Mouse (Mus musculus): Measurements from ENCODE around the gene B3gnt7.
"Not testable (repeated sequence)": the region's sequence is repeated elsewhere in the genome, so short reads cannot be mapped to it uniquely, and the experiment has no call there.

B3gnt7 gene

DNA sequence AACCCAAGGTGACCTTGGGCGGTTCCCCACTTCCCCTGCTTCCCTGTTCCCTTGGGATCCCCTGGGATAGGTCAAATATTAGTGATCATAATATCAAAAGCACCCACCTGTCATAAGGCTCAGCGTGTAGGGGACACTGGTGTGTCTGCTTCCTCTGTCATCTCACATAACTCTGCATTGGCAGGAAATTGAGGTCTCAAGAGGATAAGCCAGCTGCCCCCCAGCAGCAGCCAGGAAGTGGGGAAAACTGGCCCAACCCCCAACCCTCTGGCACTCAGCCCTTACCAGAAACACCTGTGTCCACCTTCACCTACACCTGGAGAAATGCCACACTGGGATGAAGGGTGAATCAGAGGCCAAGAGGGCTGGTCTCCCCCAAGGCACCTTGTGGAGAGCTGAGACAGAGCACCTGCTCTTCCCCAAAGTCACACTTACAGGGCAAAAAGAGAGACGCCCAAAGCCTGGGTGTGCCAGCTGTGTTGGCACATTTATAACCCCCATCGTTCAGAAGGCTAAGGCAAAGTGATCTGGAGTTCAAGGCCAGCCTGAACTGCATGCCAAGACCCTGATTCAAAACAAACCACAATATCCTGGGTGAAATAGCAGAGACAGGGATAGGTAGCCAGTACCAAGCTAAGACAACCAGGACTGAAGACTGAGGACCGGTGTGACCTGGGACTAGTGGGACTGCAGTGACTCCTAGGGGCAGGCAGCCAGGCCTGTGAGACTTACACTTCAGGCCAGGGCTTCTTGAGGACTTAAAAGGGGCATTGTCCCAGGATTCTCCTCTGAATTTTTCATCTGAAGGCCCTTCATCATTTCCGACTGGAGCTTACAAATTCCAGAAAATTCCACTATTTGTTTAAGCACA is 1.2 kb upstream of the B3gnt7 start:
- DNase-seq (ENCODE audit: low read depth, low spot score): peak; percentile 8

DNA sequence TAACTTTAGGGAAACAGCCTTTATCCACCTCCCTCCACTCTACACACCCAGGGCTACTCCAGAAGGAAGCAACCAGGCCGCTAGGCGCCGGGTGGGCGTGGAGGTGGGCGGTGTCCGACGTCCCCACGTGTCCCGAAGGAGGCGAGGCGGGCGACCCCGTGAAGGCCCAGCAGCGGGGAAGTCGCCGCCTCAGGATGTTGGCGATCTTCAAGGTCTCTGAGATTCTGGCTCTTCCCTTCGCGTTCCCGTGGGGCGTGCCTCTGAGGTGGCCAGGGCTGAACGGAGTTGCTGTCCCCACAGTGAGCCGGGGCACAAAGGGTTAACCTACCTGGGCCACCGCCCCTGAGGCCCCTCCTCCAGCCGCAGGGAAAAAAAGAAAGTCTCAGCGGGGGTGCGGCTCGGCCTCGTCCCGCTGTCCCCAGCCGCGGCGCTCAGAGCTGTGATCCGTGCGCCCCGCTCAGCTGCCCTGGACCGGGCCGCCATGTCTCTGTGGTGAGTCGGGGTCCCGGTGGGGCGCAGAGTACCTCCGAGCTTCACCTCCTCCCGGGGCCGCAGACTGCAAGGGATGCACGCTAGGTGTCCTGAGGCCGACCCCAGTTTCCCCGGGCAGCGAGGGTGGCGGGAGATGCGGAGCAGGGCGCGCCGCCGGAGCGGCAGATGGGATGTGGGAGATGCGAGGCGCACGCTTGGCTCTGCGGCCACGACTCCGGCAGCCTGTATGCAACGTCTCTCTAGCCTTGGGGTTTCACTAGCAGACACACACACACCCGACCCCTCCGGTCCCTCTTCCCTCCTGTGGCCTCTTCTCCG is 636 bp downstream of the B3gnt7 start:
- peak; percentile 25 for DNase-seq (ENCODE audit: low read depth, low spot score)

DNA sequence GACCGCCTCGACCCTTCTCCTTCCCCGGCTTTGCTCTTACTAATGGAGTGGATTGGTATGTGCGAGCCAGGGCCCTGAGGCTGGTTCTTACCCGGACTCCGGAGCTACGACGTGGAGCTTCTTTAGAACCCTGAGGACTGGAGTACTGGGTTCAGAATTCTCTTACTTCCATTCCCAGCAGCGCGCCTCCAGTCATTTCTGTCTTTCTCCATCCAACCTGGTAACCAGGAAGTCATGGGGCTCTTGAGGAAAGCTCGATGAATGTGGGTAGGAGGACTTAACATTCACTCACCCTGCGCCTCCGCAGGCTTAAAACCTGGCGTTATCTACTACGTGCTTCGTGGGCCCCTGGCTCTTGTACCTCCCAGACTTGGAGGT is 1.2 kb downstream of the B3gnt7 start:
- peak; percentile 12 for DNase-seq (ENCODE audit: low read depth, low spot score)

DNA sequence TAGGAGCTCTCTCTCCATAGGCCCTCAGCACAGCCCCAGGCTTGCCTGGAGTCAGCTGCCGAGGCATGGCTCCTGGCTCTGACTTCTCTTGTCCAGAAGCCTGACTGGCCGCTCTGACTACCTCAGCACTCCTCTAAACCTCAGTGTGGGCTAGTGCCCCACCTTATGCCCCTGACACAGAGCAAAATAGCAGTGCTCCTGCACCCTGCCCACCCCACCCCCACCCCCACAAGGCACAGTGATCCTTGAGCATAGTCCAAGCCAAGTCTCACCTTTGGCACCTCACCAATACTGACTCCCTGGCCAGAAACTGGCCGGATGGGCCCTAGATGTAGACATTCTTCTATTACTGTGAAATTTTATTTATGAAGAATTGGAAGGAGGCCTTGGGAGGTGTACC is 4.1 kb downstream of the B3gnt7 start:
- no peak for DNase-seq (ENCODE audit: low read depth, low spot score)

DNA sequence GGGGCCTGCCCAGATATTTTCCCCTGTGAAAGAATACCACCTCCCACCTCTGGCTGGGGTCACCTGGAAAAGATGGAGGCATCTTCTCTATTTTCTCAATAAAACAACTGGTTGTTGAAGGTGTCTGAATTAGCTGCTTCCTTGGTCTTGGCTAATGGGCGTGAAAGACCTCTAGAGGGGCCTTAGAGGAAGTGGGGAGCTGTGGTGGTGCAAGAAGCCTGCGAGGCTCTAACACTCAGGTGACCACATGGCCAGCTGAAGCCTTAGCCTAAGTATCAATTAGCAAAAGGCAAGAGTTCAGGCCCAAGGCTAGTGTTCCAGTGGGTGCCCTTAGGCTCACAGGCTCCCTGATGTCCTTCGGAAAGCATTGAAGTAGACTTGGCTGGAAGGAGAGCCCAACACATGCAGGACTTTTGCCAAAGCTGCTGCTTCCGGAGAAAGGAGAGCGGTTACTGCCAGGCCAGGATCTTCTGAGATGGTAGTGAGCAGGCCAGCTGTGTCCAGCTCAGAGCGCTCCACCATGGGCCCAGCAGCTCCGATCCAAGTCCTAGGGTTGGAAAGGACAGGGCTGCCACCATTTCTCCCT is 4.6 kb downstream of the B3gnt7 start:
- DNase-seq (ENCODE audit: low read depth, low spot score): no peak

DNA sequence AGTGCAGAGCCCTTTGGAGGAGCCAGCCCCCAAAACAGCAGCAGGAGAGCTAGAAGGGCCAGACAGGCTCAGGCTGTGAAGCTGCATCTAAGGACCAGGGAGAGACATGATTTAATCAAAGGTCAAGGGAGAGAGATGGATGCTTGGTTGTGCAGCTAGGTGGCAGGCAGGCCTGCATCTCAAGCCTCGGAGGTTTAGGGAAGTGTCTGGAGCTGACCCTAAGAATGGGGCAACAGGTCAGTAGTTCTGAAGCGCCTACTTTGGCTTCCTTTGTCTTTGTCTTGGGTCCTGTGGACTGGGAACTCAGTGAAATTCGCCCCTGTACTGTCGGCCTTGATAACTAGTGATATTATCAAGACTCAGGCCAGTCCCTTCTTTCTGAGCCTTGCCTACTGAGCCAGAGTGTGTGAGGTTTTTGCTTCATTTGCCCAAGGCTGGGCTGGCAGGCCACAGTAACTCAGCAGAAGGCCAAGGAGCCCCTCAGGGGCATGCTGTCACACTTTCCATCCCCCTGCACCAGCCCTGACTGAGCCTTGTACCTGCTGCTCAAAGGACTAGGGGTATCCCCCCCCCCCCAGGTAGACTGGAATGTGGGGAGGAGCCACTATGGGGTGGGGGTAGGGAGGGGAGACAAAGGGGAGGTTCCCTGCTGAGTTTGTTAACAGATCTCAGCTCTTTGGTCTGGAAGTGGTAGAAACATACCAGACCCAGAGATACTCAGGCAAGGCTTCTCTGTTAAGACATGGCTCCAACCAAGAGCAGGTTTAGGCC is 5.4 kb downstream of the B3gnt7 start:
- DNase-seq (ENCODE audit: low read depth, low spot score): no peak

DNA sequence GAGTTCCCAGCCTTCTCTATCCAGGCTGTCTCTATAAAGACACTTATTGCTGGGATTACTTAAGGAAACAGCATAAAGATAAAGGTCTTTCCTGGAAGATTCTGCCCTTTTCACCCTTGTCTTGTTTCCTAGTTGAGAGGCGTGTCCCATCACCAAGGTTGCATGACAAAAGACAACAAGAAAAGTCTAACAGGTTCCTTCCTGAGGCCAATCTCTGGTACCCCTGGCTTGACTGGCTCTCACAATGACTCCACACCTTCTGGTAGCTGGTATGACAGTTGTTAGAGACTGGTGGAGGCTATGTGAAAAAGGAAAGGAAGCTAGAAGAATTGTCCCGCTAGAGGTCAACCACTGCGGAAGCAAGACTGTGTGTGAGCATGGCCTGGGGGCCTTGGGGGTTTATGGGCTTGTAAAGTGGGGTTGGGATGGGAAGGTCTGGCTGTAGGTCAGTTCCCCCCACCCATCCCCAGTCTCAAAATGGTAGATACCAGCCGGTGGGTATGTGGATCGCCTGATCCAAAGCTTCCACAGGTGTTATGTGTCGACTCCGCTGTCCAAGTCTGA is 6.7 kb downstream of the B3gnt7 start:
- DNase-seq (ENCODE audit: low read depth, low spot score): no peak

DNA sequence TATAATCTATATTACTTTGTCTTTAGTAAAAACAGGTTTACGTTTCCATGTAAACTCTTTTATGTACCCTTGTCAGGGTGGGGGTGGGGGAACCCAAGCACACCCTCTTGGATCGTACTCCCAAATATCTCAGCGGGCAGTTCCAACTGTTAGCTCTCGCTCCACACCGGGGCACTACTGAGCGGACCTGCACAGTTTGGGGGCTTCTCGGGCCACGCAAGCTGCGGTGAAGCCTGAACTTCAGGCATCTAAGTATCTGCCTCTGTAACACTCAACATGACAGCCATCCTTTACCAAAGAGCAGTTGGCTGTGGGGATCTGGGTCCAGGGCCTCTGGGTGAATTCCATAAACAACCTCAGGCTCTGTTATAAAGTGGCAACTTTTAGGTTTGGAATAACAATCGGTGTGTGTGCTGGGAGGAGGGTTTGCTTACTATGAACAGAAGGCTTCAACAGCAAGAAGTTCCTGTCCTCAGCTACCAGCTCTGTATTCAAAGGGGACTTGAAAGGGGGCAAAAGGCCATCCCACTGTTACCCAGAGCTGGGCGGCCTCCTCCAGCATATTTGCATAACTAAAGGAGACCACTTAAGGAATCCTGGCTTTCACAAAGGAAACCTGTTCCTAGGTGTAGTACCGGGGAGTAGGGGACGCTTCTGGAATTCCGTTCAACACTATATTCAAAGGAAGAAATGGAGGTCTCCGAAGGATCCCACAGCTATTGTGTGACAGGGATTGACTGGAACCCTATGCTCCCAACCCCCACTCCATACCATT is 8.1 kb downstream of the B3gnt7 start:
- no peak for DNase-seq (ENCODE audit: low read depth, low spot score)

DNA sequence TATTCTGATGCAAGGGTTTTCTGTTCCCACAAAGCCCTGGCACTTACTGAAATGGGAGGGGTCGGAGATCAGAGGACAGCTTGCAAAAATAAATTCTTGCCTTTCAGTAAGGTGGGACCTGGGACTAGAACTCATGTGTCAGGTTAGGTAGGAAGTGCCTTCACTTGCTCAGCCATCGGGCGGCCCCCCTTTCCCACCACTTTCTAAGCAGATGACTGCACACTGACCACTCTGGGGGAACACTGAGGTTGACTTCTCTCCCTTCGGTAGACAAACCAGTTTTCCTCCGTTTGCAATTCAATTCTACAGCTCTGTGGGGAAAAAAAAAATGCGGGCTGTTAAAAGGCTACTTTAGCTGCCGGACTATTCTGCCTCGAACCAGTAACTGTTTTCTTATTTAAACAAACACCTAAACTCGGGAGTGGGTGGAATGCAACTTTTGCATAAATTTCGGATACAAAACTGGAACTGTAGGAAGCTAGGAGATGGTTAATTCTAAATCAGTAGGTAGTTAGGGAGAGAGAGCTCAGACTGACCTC is 8.9 kb downstream of the B3gnt7 start:
- no peak for DNase-seq (ENCODE audit: low read depth, low spot score)

DNA sequence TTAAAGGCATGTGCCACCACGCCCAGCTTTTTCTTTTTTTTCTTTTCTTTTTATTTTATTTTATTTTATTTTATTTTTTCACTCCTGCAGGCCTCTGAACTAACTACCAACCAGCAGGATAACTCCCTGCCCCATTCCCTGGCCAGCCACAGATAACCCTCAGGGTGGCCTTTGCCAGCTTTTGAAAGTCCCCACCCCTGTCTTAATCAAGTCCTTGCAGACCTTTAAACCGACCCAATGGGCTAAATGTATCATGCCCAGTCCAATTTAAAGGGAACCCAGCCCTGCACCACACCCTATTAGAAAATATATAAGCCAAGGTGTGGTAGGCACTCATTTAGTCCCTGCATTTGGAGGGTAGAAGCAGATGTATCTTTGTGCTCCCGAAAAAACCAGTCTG is 9.6 kb downstream of the B3gnt7 start:
- no peak for DNase-seq (ENCODE audit: low read depth, low spot score)

DNA sequence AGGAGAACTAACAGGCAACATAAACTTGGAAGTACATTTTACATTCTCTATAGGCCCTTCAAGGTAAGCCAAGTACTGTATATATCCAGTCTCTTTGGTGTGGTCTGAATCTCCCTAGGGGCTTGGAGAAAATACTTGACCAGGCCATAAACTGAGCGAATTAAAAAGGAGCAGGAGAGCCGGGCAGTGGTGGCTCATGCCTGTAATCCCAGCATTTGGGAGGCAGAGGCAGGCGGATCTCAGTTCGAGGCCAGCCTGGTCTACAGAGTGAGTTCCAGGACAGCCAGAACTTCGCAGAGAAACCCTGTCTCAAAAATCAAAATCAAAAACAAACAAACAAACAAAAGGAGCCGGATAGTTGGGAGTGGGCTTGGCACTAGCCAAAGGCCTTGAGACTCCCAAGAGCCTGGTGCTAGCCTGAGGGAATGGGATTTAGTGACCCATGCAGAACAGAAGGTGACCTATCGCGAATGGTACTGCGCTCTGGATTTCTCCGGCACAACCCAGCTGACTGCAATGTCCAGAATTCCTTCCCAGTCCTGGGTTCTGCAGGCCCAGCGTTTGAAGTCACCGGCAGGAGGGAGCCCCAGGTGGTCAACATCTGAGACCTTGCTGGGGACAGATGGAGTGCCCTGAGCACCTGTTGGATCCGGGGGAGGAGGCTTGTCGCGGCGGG is 10.6 kb downstream of the B3gnt7 start:
- no peak for DNase-seq (ENCODE audit: low read depth, low spot score)

DNA sequence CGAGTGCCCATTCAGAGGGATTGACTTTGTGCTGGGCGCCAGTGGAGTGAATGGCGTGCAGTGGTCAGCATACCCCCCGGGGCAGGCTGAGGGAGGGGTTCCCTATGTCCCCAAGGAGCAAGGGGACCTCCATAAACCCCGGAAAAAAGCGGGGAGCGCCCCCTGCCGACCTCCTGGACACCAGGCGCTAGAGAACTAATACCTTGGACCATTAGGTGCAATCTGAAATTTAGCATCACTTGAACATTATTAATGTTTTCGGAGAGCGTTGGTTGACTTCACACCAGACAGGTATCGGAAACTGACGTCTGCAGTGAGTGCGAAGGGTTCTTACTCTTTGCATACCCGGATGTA is 11.1 kb downstream of the B3gnt7 start:
- no peak for DNase-seq (ENCODE audit: low read depth, low spot score)

DNA sequence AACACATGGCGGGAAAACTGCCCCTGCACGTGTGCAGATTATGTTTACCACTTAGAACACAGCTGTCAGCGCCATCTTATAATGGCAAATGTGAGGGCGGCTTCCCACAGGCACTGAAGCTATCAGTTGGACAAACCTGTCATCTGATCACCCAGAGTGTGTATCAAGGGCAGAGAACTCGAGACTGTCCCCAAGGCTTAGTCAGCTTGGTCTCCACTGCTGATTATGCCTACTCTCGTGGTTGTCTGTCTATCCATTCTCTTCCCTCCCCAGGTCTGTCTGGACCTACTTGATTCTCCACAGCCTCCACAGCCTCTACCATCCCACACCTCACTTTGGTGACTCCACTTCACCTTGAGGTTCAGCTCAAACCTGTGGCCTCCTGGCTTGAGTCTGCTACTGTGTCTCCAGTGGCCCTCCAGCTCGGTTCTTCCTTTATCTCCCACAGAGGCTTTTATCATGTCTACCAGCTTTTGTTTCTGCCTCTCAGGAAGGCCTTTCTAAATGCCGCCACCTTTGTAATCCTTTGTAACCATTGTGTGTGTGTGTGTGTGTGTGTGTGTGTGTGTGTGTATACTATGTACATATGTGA is 18.3 kb downstream of the B3gnt7 start:
- no peak for DNase-seq (ENCODE audit: low read depth, low spot score)

DNA sequence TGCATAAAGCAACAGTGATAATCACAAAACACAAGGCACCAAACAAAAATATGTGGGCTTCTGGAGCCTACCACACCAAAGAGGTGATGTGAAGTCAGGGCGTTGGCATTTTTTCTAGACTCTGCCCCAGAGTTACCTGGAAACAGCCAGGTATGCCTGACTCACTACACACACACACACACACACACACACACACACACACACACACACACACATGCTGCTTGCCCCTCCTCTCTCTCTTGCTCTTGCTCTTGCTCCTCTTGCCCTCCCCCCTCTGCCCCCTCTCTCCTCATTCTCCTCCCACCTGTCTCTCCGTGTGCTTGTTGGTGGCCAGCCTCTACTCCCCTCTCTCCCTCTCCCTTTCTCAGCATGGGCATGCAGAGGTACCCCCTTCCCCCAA is 33.7 kb downstream of the B3gnt7 start:
- DNase-seq (ENCODE audit: low read depth, low spot score): no peak

DNA sequence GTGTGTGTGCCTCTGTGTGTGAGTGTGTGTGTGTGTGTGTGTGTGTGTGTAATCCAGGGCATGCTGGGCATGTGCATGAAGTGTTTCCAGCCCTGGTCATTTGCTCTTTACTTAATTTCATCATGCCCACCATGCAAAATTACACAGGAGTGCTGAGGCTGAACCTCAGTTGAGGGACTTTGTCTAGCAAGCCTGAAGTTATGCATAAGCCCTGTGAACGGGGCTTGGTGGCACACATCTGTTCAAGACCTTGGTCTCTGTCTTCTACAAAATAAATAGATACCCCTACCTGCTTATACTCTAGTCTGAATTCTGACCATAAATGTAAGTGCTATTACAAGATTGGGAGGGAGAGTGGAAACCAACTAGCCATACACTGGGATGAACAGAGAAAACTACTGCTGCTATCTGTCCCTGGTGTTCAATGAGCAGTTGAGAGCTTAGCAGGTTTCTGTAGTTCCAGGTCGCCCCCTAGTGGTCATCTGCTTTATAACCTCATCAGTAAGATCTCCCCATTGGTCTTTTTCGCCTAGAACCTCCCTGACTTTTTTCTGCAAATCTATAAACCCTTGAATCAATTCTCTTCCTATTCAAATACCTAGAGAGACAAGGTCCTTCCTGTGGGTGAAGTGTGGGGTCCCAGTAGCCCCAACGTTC is 36.7 kb downstream of the B3gnt7 start:
- peak; percentile 94 for DNase-seq (ENCODE audit: low read depth, low spot score)

DNA sequence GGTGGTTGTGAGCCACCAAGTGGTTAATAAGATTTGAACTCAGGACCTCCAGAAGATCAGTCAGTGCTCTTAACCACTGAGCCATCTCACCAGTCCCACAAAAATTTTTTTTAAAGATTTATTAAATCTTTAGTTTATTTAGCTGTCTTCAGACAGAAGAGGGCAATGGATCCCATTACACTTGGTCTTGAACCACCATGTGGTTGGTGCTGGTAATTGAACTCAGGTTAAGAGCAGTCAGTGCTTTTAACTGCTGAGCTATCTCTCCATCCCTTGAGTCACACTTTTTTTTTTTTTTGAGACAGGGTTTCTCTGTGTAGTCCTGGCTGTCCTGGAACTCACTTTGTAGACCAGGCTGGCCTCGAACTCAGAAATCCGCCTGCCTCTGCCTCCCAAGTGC is 38.5 kb downstream of the B3gnt7 start:
- not testable (repeated sequence) for DNase-seq (ENCODE audit: low read depth, low spot score)

DNA sequence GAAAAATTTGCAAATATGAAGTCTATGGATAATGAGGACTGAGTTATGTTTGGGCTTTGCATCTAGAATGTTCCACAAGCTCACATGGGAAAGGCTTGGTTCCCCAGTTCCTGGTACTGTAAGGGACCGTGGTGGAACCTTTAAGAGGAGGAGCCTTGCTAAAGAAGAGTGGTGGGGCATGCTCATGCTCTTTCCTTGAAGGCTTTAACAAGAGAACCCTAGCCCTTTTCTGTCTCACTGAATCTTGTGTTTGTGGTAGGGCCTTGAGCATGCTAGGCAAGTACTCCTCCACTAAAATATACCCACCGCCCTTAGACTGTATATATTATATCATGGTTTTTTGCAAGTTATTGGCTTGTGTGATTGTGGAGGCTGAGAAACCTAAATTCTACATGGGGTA is 39.7 kb downstream of the B3gnt7 start:
- no peak for DNase-seq (ENCODE audit: low read depth, low spot score)

DNA sequence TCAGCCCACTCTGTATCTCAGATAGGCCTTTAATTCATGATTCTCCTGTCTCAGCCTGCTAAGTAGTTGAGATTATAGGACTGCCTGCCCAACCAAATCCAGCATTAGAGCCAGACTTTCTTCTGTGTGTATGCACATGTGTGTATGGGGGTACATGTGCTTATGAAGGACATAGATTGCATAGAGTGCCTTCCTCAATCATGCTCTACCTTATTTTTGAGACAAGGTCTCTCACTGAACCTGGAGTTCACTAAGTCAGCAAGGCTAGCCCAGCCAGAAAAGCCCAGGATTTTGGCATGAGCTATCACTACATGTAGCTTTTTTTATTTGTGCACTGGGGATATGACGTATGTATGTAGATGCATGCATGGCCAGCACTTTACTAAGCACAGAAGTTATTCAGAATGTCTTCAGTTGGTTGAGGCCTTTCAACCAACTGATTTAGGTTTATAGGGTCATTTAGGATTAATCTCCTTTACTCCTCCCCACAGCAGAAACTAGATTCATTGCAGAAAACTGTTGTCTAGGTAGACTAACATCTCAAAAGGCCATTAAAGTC is 40.5 kb downstream of the B3gnt7 start:
- no peak for DNase-seq (ENCODE audit: low read depth, low spot score)
